Mouse (Mus musculus): ENCODE results near the gene Cyfip2. TPM values are rescaled to one million over a fixed set of nuclear protein-coding genes. Genes with fewer than 3 reads are reported as not detected.

Cyfip2 gene
- polyA plus RNA-seq, 2 experiments: 1.6 to 2.6 TPM

GRCm38 (mm10) chr11:46265031-46265786 is 47.5 kb downstream of the Cyfip2 start:
- TF ChIP-seq CTCF (IDR thresholded peaks at IDR 0.05; ENCODE audit: low read depth): no peak
- TF ChIP-seq EP300 (IDR thresholded peaks at IDR 0.05; ENCODE audit: low read depth): no peak
- WGBS (ENCODE audit: insufficient replicate concordance): 69% methylated on average over 11 of the region's 11 CpGs
- Histone ChIP-seq H3K27ac (no peak overlapping the region), H3K4me3 (ENCODE audit: insufficient read depth in 1 of 2, low read depth in 2 of 2, low read length in 2 of 2) (no peak overlapping the region), H3K36me3 (replicated peaks; ENCODE audit: control insufficient read depth, insufficient read depth, low read depth) (no peaks in the 10 kb centered on the region), H3K9ac (replicated peaks) (no peak overlapping the region), H3K9me3 (ENCODE audit: control insufficient read depth, low read length) (no peaks in the 10 kb centered on the region), H3K27me3 (ENCODE audit: control insufficient read depth, insufficient read depth, low read length) (no peaks in the 10 kb centered on the region), H3K4me2 (ENCODE audit: low read depth) (no peak overlapping the region), H3K4me1 (replicated peaks; ENCODE audit: control insufficient read depth in 2 of 2, insufficient read depth in 2 of 2, low read length in 1 of 2) (no peaks in the 10 kb centered on the region)
- DNase-seq (ENCODE audit: low read depth in 3 of 3, low spot score in 3 of 3) (no peak), ATAC-seq (ENCODE audit: insufficient read depth) (no peak)

DNA sequence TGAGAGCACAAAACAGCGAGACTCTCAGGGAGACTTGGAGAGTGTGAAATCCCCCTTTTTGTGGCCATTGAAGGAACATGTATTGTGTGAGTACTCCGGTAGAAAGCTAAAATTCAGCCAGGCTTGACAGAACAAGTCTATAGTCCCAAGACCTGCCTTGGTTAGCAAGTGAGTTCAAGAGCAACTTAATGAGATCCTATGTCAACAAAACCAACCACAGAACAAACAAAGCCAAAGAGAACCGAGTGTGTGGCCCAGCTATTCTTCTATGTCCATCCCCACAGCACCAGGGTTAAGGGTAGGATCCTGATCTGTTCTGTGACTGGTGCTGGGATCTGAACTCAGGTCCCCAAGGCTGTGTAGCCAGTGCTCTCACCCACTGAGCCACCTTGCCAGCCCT is 48.1 kb downstream of the Cyfip2 start:
- ATAC-seq (ENCODE audit: insufficient read depth) (no peak), DNase-seq (ENCODE audit: low read depth in 3 of 3, low spot score in 3 of 3) (no peak)
- Histone ChIP-seq H3K4me1 (replicated peaks; ENCODE audit: control insufficient read depth in 2 of 2, insufficient read depth in 2 of 2, low read length in 1 of 2) (no peaks in the 10 kb centered on the region), H3K36me3 (replicated peaks; ENCODE audit: control insufficient read depth, insufficient read depth, low read depth) (no peaks in the 10 kb centered on the region), H3K4me2 (ENCODE audit: low read depth) (no peak overlapping the region), H3K27ac (no peak overlapping the region), H3K27me3 (ENCODE audit: control insufficient read depth, insufficient read depth, low read length) (no peaks in the 10 kb centered on the region), H3K4me3 (ENCODE audit: insufficient read depth in 1 of 2, low read depth in 2 of 2, low read length in 2 of 2) (no peak overlapping the region), H3K9me3 (ENCODE audit: control insufficient read depth, low read length) (no peaks in the 10 kb centered on the region), H3K9ac (replicated peaks) (no peak overlapping the region)
- WGBS (ENCODE audit: insufficient replicate concordance): 60% methylated on average over 3 of the region's 3 CpGs
- TF ChIP-seq CTCF (IDR thresholded peaks at IDR 0.05; ENCODE audit: low read depth): no peak
- no peak for TF ChIP-seq EP300 (IDR thresholded peaks at IDR 0.05; ENCODE audit: low read depth)

- H3K4me2 ChIP-seq (ENCODE audit: low read depth): no peak overlapping the region
- H3K27me3 ChIP-seq (ENCODE audit: control insufficient read depth, insufficient read depth, low read length): no peaks in the 10 kb centered on the region
- no peak overlapping the region for H3K4me3 ChIP-seq (ENCODE audit: insufficient read depth in 1 of 2, low read depth in 2 of 2, low read length in 2 of 2)
- TF ChIP-seq EP300 (IDR thresholded peaks at IDR 0.05; ENCODE audit: low read depth) (no peak), CTCF (IDR thresholded peaks at IDR 0.05; ENCODE audit: low read depth) (no peak)
- 74% methylated on average over 11 of the region's 11 CpGs for WGBS (ENCODE audit: insufficient replicate concordance)
- no peak overlapping the region for H3K9ac ChIP-seq (replicated peaks)
- no peak for DNase-seq (ENCODE audit: low read depth in 3 of 3, low spot score in 3 of 3)
- H3K9me3 ChIP-seq (ENCODE audit: control insufficient read depth, low read length): no peaks in the 10 kb centered on the region
- no peaks in the 10 kb centered on the region for H3K36me3 ChIP-seq (replicated peaks; ENCODE audit: control insufficient read depth, insufficient read depth, low read depth)
- no peak for ATAC-seq (ENCODE audit: insufficient read depth)
- no peaks in the 10 kb centered on the region for H3K4me1 ChIP-seq (replicated peaks; ENCODE audit: control insufficient read depth in 2 of 2, insufficient read depth in 2 of 2, low read length in 1 of 2)
- H3K27ac ChIP-seq: no peak overlapping the region
Observed at GRCm38 (mm10) chr11:46263291-46263690, 49.4 kb downstream of the Cyfip2 start.

- 60% methylated on average over 3 of the region's 3 CpGs for WGBS (ENCODE audit: insufficient replicate concordance)
- H3K4me3 ChIP-seq (ENCODE audit: insufficient read depth in 1 of 2, low read depth in 2 of 2, low read length in 2 of 2): no peak overlapping the region
- ATAC-seq (ENCODE audit: insufficient read depth): no peak
- TF ChIP-seq EP300 (IDR thresholded peaks at IDR 0.05; ENCODE audit: low read depth) (no peak), CTCF (IDR thresholded peaks at IDR 0.05; ENCODE audit: low read depth) (no peak)
- H3K9ac ChIP-seq (replicated peaks): no peak overlapping the region
- H3K9me3 ChIP-seq (ENCODE audit: control insufficient read depth, low read length): no peaks in the 10 kb centered on the region
- H3K27me3 ChIP-seq (ENCODE audit: control insufficient read depth, insufficient read depth, low read length): no peaks in the 10 kb centered on the region
- no peak overlapping the region for H3K4me2 ChIP-seq (ENCODE audit: low read depth)
- no peak overlapping the region for H3K27ac ChIP-seq
- no peaks in the 10 kb centered on the region for H3K36me3 ChIP-seq (replicated peaks; ENCODE audit: control insufficient read depth, insufficient read depth, low read depth)
- DNase-seq (ENCODE audit: low read depth in 3 of 3, low spot score in 3 of 3): no peak
- H3K4me1 ChIP-seq (replicated peaks; ENCODE audit: control insufficient read depth in 2 of 2, insufficient read depth in 2 of 2, low read length in 1 of 2): no peaks in the 10 kb centered on the region
Observed at GRCm38 (mm10) chr11:46262854-46263253, 49.8 kb downstream of the Cyfip2 start.

DNA sequence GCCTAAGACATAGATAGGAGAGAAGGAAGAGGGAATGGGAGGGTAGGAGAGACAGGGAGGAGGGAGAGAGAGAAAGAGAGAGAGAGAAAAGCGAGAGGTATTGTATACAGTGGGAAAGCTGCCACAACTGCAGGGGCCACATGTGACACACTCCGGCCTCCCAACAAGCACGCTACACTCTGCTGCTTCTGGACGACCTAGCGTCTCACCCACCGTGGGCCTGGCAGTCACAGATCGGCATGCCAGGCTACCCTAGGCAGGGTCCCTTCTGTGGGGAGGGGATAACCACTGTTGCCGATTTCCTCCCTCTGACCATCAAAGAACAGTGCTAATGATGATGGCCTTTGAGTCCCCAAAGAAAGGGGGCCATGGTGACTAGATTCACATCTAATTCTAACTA is 53.9 kb downstream of the Cyfip2 start:
- no peak for DNase-seq (ENCODE audit: low read depth in 3 of 3, low spot score in 3 of 3)

More for the DNA sequence above, 53.9 kb downstream of the Cyfip2 start:
- ATAC-seq (ENCODE audit: insufficient read depth): no peak
- Histone ChIP-seq H3K4me3 (ENCODE audit: insufficient read depth in 1 of 2, low read depth in 2 of 2, low read length in 2 of 2) (no peak overlapping the region), H3K27me3 (ENCODE audit: control insufficient read depth, insufficient read depth, low read length) (no peaks in the 10 kb centered on the region), H3K9ac (replicated peaks) (no peak overlapping the region), H3K4me2 (ENCODE audit: low read depth) (no peak overlapping the region), H3K27ac (no peak overlapping the region), H3K4me1 (replicated peaks; ENCODE audit: control insufficient read depth in 2 of 2, insufficient read depth in 2 of 2, low read length in 1 of 2) (no peaks in the 10 kb centered on the region), H3K9me3 (ENCODE audit: control insufficient read depth, low read length) (no peaks in the 10 kb centered on the region), H3K36me3 (replicated peaks; ENCODE audit: control insufficient read depth, insufficient read depth, low read depth) (no peaks in the 10 kb centered on the region)
- WGBS (ENCODE audit: insufficient replicate concordance): 80% methylated on average over 8 of the region's 8 CpGs
- TF ChIP-seq CTCF (IDR thresholded peaks at IDR 0.05; ENCODE audit: low read depth) (no peak), EP300 (IDR thresholded peaks at IDR 0.05; ENCODE audit: low read depth) (no peak)
